Mouse (Mus musculus) heart, postnatal 0 days (tissue): ENCODE measurements around the gene Pcsk7.

ENCODE experiments used
- CTCF ChIP-seq: IDR thresholded peaks from 2 replicates; pipeline ENCODE4 v1.5.1; 2016; ENCODE audit warnings: antibody characterized with exemption, control low read depth, low read depth
- EP300 ChIP-seq: IDR thresholded peaks from 2 replicates; pipeline ENCODE4 v1.6.1; 2016; ENCODE audit warnings: antibody characterized with exemption, low read depth

DNA sequence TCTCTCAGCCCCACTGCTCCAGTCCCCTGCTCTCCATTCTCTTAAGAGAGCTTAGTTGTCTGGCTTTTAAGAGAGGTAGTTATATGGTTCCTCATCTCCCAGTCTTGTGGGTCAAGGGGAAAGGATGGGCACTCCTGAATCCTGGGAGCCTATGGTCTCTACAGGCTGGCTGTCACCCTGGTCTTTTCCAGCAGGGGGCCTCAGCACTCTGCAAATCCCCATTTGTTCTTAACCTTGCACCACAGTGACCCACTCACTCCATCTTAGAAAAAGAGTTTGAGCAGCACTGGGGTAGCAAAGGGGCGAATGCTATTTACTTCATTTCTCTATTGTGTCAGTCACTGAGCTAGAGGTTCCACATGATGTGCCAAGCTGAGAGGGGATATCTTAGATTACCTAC lies 5.4 kb downstream of the Pcsk7 start:
- TF ChIP-seq CTCF (peak; percentile 66), EP300 (no peak)
